Mouse (Mus musculus) thymus, adult 18-20 months (tissue): ENCODE measurements around the gene Eif4g3.

ENCODE experiments used
- DNase-seq, 2 experiments: peaks; one replicate each; pipeline ENCODE4 v3.0.0; 2022; ENCODE audit warnings: mixed read lengths in 2 of 2

The Eif4g3 gene

DNA sequence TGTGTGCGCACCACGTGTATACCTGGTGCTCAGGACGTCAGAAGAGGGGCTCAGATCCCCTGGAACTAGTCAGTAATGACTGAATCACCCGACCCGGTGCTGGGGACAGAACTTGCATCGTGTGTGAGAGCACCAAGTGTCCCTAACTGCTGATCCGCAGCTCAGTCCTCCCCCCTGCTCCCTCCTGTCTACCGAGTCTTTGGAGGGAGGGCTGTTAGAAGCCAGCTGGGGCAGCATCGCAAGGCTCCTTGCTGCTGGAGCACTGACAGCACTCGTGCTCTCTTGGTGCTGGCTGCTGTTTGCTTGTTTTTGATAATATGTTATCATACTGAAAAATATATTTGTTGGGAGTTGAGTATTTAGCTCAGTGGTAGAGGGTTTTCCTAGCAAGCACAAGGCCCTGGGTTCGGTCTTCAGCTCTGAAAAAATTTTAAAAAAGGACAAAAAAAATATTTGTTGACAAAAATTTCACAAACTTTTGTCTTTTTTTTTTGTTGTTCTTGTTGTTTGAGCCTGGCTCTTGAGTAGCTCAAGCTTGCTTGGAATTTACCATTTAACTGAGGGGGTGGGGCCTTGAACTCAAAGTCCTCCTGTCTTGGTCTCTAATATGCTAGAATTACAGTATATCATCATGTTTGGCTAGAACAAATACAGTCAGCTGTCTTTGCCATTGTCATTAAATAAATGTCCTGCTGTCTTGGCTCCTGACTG, 72.2 kb downstream of the Eif4g3 start:
- DNase-seq = no peak

DNA sequence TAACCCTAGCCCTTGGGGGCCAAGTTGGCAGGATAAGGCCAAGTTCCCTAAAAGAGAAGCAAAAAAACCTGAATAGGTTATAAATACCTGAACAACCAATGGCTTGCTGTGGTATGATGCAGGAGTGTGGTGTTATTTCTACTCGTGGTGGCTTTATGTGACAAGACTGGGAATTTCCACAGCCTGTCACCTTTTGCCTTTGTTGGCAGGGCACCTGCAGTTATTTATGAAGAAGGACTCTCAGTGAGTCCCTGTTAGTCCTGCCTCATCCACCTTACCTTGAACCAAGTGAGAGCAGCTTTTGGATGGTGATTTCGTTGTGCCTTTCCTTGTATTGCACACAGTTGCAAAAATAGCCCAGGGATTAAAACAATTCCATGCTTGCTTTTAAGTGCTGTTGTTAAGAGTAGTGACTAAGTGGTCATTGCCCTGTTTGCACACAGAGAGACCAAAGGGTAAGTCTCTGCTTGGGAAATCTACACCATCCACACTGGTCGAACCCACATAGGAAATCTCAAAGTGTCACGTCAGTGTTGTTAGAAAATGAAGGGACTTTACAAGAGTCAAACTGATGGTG, 72.9 kb downstream of the Eif4g3 start:
- DNase-seq = no peak

DNA sequence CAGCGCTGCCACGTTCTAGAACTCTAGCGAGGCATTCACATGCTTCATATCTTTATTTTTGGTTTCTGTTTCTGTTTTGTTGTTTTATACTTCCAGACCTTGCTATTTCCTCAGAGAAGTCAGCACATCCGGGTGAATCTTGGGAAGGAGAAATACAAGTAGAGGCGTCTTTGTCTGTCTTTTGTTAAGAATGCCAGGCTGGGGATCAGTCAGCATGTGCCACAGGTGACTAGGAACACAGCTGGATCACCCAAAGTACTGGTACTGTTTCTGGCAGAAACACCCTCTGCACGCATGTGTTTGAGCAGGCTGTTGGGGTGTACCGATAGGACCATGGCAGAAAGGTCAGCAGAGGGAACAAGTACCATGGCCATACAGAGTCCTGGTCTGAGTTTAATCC, 73.6 kb downstream of the Eif4g3 start:
- no peak for DNase-seq

GRCm38 (mm10) chr4:138067858-138068257, 75.0 kb downstream of the Eif4g3 start:
- DNase-seq = no peak

DNA sequence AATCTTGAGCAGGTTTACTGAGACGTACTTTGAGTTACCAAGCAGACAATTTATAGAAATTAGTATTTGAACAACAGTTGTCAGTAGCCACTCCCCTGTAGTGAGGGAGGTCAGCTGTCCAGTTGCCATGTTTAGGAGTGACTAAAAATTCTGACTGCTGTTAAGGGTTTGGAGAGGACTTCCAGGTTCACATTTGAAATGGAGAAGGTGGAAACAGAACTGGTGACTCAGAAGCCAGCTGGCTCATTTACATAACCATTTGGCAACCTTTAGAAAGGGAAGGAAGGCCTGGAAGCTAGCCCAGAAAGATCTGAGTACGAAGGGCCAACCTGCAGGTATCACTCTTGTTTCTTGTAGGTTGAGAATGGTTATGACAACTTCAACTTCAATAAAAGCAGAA, 75.8 kb downstream of the Eif4g3 start:
- no peak for DNase-seq

DNA sequence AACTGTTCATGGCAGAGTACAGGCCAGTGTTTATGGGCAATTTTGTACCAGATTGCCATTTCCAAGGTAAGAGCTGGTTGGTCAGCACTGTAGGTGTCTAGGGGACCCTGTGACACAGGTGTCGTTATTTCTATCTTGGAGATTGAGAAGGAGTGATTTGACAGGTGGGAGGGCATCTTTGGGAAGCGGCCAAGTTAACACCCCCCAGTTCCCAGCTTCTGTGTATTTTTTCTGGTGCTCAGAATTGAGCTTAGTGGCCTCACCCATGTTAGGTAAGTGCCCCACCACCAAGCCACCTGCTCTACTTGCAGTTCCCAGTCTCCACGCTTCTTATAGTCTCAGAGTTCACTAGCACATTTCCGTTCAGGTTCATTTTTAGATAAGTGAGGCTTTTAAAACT, 76.5 kb downstream of the Eif4g3 start:
- no peak for DNase-seq

GRCm38 (mm10) chr4:138071497-138071896, 78.7 kb downstream of the Eif4g3 start:
- no peak for DNase-seq

DNA sequence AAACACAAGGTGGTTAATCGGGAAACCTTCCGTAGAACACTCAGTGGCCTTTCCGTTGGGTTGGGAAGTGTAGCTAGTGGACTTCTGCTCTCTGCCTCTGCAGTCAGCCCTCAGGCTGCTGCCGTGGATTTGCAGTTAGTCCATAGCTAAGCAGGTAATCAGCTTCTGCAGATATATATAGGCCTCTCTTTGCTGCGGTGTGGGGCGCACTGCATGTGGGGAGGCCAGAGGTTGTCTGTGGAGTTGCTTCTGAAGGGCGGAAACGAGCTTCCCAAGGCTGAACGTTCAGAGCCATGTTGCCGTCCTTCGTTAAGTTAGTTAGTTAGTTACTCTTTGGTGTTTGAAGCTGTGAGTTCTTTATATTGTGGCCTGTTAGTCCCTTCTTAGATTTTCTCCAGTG, 80.3 kb downstream of the Eif4g3 start:
- no peak for DNase-seq

DNA sequence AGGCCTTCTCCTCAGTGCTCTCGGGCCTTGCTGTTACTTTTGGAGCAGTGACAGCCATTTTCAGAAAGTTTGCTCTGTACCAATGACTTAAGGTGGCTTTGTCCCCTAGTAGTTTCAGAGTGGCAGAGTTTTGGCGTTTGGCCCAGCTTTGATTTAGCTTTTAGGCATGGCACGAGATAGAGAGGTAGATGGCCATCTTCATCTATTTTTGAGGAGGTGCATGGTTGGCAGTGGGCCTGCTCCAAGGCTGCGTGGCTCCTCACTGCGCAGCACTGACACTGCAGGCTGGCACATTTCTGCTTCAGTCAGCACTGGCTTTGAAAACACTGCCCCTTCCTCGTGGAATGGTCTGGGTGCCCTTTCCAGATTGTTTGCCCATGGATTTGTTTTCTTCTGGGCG, 80.7 kb downstream of the Eif4g3 start:
- DNase-seq = no peak

- no peak for DNase-seq
These were observed 82.2 kb downstream of the Eif4g3 start for GRCm38 (mm10) chr4:138074896-138075584.

- DNase-seq = no peak
These were observed 85.0 kb downstream of the Eif4g3 start for GRCm38 (mm10) chr4:138077663-138078295.

DNA sequence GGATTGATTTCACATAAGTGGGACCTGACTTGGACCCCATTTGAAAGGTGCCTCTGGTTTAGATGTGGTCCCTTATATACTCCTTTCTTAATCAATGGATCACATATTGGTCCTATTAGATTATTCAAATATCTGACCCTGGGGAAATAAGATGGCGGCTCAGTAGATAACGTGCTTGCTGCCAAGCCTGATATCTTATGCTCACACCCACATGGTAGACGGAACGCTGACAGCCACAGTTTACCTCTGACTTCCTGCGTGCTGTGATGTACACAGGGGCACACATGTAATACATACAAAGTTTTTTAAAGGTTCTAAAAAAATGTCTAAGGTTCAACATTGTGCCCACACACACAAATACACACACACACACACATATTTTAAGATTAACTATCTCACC, 86.4 kb downstream of the Eif4g3 start:
- no peak for DNase-seq

DNA sequence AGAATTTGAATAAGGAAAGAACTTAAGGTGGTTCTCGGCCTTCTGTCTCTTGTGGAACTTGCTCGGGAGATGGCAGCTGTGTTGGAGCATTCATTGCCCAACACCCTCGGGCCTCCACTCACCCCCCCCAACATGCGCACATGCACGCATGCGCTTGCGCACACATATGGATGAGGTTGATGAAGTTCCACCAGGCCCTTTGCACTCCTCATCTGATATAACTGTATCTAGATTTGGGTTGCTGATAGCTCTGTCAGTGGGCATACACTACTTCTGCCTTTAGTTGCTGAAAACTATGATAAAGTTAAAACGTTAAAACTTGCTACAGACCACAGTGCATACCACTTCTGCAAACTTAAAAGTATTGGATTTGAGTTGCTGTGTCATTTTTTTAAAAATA, 89.6 kb downstream of the Eif4g3 start:
- DNase-seq = no peak

- no peak for DNase-seq
These were observed 91.3 kb downstream of the Eif4g3 start for GRCm38 (mm10) chr4:138084103-138084502.

DNA sequence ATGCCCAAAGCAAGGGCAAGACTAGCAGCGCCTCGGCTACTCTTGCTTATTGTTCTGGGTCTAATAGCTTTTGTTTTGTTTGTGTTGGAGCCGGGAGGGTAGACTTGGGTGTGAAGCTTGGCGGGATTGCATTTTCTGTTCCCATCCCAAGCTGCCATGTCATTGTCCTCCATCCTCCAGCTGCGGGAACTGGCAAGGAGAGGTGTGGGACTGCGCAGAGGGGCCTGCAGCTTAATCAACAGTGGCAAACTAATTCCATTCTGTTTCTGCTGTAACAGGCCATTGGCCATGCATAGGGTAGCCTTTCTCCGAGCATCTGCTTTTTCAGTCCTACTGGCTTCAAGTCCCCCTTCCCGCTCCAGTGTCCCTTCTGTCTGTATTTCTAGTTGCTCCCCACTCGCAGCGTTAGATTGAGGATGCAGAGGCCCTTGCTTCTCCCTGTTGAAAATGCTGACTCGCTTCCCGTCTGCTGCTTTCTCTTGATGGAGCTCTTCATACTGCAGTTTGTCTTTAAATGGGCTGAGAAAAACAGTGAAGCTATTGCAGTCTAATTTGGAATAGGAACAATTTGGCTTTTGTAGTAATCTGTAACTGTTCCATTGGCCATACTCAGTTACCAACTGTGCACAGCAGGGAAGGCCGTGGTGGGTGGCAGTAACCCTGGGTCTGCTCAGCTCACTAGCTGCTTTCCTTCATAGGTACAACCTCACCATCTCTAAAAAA, 92.2 kb downstream of the Eif4g3 start:
- no peak for DNase-seq

DNA sequence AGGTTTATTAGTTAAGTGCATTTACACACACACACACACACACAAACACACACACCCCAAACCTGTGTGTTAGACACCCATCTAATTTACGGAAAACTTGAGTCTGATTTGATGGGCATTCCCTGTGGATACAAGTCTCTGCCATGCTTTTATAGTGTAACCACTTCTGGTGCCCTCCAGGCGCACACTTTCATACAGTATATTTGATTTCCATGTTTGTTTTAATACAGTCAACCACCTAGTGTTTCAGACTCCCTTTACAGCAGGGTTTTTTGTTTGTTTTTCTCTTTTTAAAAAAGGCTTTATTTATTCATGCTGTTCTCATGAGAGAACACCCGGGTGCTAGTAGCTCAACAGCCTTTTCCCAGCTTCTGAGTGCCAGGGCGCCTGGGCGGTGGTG, 94.1 kb downstream of the Eif4g3 start:
- DNase-seq = no peak

- no peak for DNase-seq
These were observed 96.7 kb downstream of the Eif4g3 start for GRCm38 (mm10) chr4:138089512-138089911.

DNA sequence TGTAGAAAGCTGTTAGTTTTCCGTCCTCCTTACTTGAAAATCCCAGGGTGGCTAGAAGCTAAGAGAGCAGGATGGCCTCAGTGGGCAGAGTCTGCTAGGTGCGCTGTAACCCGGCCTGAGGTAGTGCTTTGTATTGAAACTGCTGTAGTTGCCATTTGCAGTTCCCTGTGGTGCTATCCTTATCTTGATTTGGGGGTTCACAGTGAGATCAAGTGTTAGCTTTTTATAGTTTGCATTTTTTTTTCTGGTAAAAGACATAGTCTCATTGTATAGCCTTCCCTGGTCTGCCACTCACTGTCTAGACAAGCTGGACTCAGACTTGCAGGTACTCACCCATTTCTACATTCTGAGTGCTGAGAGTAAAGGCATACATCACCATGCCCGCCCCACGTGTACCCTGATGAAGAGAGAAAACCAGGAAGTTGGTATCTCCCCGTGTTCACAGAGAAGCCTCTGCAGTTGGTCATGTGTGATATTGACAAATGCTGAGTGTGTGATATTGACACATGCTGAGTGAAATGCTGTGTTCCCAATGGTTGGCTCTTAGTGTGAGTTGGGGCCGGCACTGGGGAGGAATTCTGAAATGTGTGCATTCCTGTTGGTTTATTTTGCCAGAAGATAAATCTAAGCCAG, 98.9 kb downstream of the Eif4g3 start:
- DNase-seq = no peak

DNA sequence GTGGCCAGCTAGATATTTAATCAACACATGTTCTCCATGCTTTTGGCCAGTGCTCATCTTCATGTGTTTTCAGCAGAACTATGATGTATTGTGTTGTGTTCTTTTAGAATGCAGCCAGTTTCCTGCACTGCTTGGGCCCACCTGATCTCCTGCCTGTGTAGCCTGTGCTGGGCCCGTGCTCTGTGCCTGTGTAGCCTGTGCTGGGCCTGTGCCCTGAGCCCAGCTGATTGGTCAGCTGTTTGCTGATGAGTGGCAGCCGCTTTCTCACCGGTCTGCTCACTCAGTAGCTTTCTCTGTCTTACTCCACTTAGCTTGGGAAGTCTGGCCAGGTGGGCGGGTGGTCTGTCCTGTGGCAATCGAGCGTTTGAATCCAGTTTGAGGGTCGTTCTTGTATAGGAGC, 107.6 kb downstream of the Eif4g3 start:
- no peak for DNase-seq

DNA sequence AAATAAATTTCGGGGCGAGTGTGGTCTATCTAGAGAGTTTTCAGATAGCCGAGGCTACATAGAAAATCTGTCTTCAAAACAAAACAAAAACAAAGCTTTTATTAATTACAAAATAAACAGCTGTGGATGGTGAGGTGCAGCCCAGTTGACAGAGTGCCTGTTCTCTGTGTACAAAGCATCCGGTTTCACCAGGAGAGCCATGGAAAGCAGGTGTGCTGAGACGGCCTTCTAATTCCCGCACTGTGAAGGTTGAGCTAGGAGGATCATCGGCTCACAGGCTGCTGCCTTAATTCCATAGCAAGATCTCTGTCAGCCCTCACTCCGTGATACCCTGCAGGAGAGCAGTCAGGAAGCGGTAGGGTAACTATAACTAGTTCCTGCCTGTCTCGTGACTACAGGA, 109.0 kb downstream of the Eif4g3 start:
- no peak for DNase-seq

GRCm38 (mm10) chr4:138102413-138102812, 109.6 kb downstream of the Eif4g3 start:
- DNase-seq = no peak

- no peak for DNase-seq
These were observed 112.1 kb downstream of the Eif4g3 start for GRCm38 (mm10) chr4:138104967-138105366.
